Mouse (Mus musculus) frontal cortex, adult (tissue): ENCODE results near the gene Gm49353.

Source experiments
- ATAC-seq: cut with Nextera tagmentation; 2 replicates; pipeline ENCODE4 v1.9.2; 2017; ENCODE audit warnings: mild to moderate bottlenecking, moderate library complexity, mixed read lengths; ENCODE audit not compliant: low TSS enrichment

Gm49353 gene

DNA sequence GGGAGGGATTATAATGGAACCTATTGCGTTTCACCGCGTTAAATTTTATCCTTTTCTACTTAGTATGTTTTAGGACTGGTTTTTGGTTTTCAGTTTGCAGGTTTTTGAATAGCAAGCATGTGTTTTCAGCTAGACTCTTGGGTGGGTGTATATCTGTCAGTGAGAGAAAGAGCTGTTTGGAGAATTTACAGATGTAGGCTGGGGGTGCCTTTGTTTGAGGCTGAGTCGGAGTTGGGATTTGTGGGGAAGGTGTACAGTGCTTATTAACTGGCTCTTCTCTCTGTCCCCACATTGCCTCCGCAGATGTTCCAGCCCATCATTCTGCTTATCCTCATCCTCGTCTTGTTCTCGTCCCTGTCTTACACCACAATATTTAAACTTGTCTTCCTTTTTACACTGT lies at the start of gene Gm49353:
Gene Gm49353 (plus strand): TSS at position 313 of the 400 bp plus-strand sequence.
- ATAC-seq = peak; percentile 66

DNA sequence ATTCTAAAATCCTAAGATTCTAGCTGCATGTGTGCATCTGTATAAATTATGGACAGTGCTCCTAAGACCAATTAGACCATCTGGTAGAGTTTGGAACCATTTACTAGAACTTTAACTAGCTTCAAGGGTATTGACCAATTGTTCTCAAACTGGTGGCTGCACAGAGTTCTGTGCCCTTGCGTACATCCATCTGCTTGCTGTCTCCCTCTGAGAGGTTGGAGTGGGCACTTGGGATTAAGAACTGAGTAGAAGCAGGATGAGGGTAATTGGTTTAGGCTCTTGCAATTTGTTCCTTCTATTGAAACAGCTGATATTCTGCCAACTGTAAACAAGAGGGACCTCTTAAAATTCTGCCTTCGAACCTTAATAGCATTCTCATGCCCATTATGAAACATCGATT lies 43.5 kb upstream of the Gm49353 start:
- ATAC-seq = no peak

DNA sequence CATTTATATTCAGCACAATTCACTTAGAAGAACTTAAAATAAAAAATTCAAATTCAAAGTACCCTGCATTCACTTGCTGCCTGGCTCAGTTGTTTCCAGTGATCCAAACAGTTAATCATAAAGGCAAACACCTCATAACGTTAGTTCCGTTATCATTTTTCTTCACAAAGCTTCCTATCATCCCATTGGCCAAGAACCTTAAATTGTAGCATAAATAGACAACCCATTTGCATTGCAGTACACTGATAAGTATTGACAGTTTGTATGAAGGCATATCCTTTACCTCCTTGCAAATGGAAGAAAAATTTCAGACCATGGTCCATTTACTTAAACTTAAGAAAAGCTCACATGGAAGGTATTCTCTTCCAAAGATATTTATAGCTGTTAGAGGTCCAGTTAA lies 37.1 kb upstream of the Gm49353 start:
- ATAC-seq = no peak

DNA sequence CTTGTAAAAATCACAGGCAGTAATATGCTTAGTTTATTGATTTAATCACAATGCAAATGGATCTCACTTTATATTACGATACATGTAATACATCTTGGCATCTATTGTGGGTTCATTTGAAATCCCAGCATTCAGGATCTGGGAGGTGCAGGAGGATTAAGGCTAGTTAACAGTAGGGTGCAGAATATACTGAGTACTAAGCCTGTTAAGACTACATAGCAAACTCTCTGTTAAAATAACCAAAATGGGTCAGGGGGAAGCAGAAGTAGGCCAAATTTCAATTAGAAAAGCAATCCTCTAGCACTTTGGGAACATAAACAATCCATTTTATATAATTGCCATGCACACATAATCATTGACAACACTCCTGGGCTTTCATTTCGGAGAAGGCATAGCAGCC lies 25.0 kb upstream of the Gm49353 start:
- no peak for ATAC-seq

DNA sequence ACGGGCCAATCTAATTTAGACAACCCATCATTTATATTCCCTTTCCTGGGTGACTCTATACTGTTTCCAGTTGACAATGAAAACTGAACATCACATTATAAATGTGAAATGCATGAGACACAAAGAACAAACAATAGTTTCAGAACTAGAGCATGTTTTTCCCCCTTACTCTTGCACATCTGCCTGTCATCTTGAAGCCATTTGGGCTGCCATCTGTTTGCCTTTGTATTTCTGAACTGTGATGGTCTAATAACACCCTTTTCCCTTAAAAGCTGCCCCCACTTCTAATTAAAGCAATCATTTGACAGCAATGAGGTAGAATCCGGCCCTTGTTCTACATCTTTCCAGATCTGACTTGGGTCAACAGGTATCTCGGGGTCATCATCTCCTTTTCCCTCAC lies 23.1 kb upstream of the Gm49353 start:
- ATAC-seq = no peak

DNA sequence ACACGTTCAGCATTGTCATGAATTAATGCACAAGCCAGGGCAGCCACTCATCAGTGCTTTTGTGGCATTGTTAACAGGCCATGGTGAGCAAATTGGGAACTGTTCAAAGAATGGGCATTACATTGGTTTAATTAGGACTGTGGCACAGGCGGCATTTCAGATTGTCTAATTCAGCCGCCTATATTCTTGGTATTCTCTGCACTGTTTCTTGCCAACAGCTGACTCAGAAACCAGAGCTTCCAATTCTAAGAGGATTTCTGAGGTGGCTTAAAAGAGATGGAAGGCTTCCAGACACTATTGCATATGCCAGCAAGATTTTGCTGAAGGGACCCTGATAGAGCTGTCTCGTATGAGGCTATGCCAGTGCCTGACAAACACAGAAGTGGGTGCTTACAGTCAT lies 21.9 kb upstream of the Gm49353 start:
- peak; percentile 68 for ATAC-seq

DNA sequence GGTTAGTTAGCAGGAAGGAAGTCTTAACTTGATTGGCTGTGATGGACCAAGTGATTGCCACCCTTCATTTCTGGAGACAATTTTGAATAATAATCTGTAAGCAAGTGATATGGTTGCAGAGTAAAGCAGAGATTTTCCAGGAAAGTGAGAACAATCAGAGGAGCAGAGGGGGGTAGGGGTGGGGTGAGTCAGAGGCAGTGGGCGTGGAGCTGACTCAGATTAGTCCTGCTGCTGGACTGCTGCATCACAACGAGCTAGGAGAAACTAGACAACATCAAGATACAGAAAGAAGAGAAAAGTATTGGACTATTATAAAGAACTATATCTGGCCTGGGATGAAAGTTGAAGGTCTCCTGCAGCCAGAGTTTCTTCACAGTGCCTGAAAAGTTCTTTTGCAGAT lies 20.8 kb upstream of the Gm49353 start:
- ATAC-seq = peak; percentile 84

DNA sequence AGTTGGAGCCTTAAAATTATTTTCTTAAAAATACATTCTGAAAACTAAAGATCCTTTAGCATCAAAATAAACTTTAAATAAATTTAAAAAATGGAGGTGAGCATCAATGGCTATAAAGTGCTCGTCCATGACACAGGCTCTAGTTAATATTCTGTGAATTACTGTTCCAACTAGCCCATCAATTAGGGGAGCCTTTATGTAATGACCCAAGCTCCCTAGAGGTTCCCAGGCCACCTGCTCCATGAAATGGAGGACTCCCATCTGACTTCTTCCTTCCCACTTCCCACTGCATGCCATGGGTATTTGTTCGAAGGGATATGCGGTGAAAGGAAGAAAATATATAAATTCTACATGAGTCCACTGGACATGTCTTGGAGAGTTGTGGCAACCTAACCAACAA lies 18.5 kb upstream of the Gm49353 start:
- no peak for ATAC-seq

DNA sequence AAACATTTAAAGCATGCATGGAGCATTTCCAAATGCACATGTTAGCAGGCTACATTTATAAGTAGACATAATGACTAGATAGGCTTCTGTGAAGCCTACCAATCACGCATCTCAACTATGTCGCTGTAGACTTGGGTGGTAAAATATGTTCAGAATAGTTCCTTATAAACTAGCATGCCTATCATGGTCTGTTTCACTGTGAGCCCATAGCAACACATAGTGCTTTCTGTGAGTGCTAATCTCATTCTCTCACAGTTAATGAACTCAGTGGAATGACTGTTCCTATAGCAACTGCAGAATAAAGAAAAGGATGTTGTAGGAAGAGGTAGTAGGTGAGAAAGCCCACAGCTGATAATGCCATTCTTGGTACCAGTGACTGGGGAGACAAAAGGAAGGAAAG lies 17.7 kb upstream of the Gm49353 start:
- peak; percentile 52 for ATAC-seq

DNA sequence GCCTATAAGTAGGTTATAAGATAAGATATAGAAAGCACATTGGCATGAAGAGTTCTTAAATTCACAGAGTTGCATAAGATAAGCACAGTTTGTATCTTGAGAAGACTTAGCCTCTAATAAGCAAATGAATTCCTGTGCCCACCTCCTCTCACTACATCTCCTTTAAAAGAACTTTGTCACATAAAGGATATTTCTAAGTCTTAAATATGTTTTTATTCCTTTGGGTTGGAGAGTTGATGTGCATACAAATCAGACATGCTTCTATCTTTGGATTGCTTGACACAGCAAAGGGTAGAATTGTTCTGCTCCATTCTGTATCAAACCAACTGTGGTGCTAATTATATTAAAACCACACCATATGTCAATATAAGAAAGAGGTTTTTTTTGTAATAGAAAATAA lies 5.0 kb upstream of the Gm49353 start:
- peak; percentile 79 for ATAC-seq

DNA sequence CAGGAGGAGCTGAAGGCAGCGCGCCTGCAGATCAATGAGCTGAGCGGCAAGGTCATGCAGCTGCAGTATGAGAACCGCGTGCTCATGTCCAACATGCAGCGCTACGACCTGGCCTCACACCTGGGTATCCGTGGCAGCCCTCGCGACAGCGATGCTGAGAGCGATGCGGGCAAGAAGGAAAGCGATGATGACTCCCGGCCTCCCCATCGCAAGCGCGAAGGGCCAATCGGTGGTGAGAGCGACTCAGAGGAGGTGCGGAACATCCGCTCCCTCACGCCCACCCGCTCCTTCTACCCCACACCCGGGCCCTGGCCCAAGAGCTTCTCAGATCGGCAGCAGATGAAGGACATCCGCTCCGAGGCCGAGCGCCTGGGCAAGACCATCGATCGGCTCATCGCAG lies 1.9 kb upstream of the Gm49353 start:
- no peak for ATAC-seq

DNA sequence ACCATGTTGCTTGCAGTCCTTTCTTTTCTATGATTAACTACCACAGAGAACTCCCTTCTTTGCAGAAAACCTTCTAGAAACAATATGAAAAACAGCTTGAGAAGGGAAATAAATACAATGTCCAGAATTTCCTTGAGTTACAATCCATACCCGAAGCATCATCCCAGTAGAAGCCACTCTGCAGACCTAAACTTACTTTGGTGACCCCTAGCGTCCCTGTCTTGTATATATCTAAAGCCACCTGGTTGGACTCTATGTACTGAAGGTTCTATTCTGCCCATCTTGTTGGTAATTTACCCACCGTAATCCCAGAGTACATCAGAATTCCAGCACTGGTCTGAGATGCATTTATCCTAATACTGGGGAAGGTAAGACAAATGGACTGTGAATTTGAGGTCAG lies 1.1 kb downstream of the Gm49353 start:
- ATAC-seq = no peak

DNA sequence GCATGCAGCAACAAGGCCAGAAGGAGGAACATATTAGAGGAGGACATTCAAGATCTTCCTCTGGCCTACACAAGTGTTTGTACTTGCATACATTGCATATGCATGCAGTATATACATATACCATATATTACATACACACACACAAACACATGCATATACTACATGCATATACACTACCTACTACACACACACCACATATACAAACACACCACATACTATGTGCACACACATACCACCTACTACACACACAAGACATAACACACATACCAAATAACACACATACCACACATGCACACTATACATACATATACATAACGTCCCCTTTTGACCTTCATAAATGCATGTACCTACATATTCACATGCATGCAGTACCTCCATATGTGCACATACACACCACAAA lies 1.9 kb downstream of the Gm49353 start:
- ATAC-seq = no peak

DNA sequence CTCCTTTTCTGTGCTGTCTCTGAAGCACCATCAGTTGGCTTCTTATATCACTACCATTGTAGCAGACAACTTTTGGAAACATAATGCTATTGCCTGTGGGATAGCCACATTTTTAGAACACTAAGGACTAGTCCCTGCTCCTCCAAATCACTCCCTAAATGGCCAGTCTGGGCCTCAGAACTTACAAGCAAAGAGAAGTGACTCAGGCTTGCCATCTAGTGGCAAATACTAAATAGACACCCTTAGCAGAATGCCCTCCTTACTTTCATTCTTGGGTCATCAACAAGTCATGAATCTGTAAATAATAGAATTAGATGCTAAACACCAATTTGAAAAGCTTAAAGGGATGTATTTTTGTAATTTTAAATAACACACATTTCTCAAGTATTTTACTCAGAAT lies 8.0 kb downstream of the Gm49353 start:
- peak; percentile 74 for ATAC-seq

DNA sequence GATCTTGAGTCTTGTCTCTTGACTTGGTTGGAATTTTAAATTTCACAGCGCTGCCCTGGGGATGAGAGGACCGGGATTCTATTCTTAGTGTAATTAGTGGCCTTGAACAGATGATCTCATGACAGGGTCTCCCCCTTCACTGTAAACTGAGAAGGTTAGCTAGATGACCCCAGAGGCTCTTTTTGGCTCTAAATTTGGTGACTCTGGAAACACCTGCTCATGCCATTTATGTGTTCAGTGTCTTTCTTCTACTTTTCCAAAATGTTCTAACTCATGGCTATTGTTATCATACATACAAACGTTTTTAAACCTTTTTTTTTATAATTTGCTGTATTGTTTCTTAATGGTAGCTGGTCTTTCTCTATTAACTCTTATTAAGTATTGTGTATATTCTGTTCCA lies 10.0 kb downstream of the Gm49353 start:
- no peak for ATAC-seq

DNA sequence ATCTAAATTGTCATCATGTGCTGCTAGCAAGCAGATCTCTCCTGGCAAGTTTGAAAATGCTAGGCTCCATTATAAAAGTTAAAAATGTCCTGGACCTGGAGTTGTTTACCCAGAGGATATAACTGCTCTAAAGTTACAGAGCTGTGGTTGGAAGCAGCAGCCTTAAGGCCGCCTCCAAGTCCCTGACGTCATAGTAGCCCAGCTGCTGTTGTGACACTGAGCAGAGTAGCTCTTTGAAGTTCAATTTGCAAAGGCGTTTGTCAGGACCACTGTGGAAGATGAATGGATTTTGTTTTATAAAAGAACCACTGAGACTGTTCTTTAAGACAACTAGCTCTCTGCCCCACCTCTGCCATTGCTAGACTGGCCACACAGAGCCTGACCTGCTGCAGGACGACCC lies 12.7 kb downstream of the Gm49353 start, which contains the start of gene 9330159F19Rik:
Gene 9330159F19Rik (plus strand): TSS at position 154 of the 400 bp plus-strand sequence.
- ATAC-seq = peak; percentile 80

DNA sequence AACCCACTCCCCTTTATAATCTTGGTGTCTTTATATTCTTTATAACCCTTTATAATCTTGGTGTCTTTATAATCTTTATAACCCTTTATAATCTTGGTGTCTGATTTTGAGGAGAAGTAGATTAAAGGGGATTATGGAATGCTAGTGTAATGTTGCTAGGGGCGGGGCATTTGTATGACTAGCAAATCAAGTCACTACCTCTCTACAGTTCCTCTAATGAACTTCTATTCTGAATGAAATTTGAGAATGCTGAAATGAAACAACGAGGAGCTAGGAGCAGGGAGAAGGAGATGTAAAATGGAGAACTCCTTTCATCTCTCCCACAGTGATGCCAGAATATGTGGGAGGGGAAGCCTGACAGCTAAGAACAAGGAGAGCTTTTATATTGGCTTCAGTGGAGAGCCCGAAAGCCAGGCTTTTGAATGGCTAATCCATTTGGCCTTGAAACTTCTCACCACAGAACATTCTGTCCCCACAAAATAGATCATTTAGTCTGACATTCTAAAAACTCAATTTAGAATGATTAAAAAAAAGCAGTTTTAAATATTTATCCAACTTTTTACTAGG lies 14.9 kb downstream of the Gm49353 start:
- ATAC-seq = peak; percentile 91

DNA sequence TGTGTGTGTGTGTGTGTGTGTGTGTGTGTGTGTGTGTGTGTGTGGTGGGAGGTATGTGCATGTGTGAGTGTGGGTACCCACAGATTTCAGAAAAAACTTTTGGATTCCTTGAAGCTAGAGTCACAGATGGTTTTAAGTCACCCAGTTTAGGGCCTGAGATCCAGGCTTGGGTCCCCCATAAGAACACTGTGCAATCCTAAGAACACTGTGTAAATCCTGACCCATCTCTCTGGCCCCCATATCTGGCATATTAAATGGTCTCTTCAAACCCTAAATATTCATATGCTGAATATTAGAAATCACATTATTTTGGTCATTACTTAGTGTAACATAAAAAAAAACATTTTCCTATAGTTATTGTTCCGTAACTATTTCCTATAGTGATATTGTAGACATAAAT lies 18.2 kb downstream of the Gm49353 start:
- no peak for ATAC-seq

DNA sequence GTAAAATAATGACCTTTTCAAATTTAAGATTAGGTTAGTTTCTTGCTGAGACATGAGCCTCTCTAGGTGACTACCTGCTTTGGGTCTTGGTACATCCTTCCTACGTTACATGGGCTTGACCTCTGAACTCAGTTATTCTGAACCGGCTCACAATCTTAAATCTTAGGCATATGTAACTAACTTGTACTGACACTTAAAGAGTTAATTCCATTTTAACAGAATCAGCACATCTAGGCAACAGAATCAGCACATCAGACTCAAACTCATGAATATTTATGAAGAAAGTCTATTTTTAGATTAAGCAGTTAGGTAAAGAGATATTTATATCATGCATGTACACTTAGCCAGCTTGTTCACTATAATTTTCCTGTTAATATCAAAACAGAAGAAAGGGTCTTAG lies 18.7 kb downstream of the Gm49353 start:
- no peak for ATAC-seq

DNA sequence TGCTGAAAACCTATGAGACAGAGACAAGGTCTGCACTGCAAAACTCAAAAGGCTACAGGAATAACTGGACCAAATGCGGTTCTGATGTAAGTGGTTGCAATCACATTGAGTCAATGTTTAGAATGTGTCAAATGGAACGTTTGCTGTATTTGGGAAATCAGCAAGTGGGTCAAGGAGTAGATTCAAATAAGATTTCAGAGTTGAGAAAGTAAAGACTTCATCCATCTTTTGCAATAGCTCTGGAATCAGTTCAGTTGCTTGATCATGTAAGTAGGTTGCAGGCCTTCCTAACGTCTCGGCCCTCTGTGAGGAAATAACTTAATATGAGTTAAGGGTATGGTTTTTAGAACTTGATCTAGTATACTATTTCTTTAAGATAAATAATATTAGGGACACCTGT lies 26.6 kb downstream of the Gm49353 start:
- ATAC-seq = no peak

DNA sequence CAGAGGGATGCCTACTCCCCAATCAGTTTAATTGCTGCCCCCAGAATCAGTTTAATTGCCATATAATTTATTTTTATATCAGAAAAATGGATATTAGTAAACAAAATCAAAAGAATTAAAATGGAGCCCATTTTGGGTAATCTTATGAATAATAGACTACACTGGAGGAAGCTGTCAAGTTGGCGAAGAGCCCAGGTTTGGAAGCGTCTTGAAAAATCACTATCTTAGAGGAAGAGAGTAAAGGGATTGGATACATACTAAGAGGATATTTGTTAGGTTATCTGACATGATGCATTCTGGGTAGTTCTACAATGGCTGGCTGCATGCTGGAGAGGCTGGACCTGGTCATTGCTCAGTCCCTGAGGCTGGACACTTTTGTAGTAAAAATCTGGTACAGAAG lies 32.5 kb downstream of the Gm49353 start:
- no peak for ATAC-seq
